Mouse (Mus musculus): ENCODE measurements around the gene Fstl1. TPM values are rescaled to one million over a fixed set of nuclear protein-coding genes. Genes with fewer than 3 reads are reported as not detected.

Fstl1 gene
- polyA plus RNA-seq, 1 experiment from 2014 or later = 420 TPM

- peaks cover 9% of the 10 kb centered on the region; the same call in 1 of the 2 replicates for H3K4me1 ChIP-seq (ENCODE audit: control insufficient read depth, insufficient read depth, low read length)
- peak; percentile 86 for ATAC-seq (replicated peaks; ENCODE audit: extremely low read depth, insufficient read depth, low FRiP score)
- WGBS = 36% methylated on average over 5 of the region's 5 CpGs
- no peak overlapping the region for H3K4me3 ChIP-seq (ENCODE audit: low read length)
- no peaks in the 10 kb centered on the region for H3K9me3 ChIP-seq (replicated peaks; ENCODE audit: control insufficient read depth, low read length)
- H3K27ac ChIP-seq (ENCODE audit: low read length) = peak overlapping the region; percentile 63
- H3K36me3 ChIP-seq (ENCODE audit: control insufficient read depth, insufficient read depth) = no peaks in the 10 kb centered on the region
- H3K27me3 ChIP-seq (ENCODE audit: control insufficient read depth, insufficient read depth, low read length) = no peaks in the 10 kb centered on the region
- no peak overlapping the region for H3K4me2 ChIP-seq (ENCODE audit: low read depth, low read length)
- H3K9ac ChIP-seq (ENCODE audit: low read length) = no peak overlapping the region
Observed at GRCm38 (mm10) chr16:37851366-37851765, 74.7 kb downstream of the Fstl1 start.

- ATAC-seq (replicated peaks; ENCODE audit: extremely low read depth, insufficient read depth, low FRiP score) = 0 out of 2 replicates have a peak, but pooled peaks have one; percentile 19
- Histone ChIP-seq H3K27ac (ENCODE audit: low read length) (no peak overlapping the region), H3K27me3 (ENCODE audit: control insufficient read depth, insufficient read depth, low read length) (no peaks in the 10 kb centered on the region), H3K4me2 (ENCODE audit: low read depth, low read length) (no peak overlapping the region), H3K9ac (ENCODE audit: low read length) (no peak overlapping the region), H3K4me3 (ENCODE audit: low read length) (no peak overlapping the region), H3K9me3 (replicated peaks; ENCODE audit: control insufficient read depth, low read length) (no peaks in the 10 kb centered on the region), H3K36me3 (ENCODE audit: control insufficient read depth, insufficient read depth) (no peaks in the 10 kb centered on the region), H3K4me1 (ENCODE audit: control insufficient read depth, insufficient read depth, low read length) (peaks cover 9% of the 10 kb centered on the region; the same call in 1 of the 2 replicates)
- 46% methylated on average over 9 of the region's 9 CpGs for WGBS
Observed at GRCm38 (mm10) chr16:37853279-37853678, 76.6 kb downstream of the Fstl1 start.

- Histone ChIP-seq H3K4me1 (ENCODE audit: control insufficient read depth, insufficient read depth, low read length) (peaks cover 9% of the 10 kb centered on the region; the same call in 1 of the 2 replicates), H3K4me3 (ENCODE audit: low read length) (no peak overlapping the region), H3K9me3 (replicated peaks; ENCODE audit: control insufficient read depth, low read length) (no peaks in the 10 kb centered on the region), H3K9ac (ENCODE audit: low read length) (no peak overlapping the region), H3K4me2 (ENCODE audit: low read depth, low read length) (no peak overlapping the region), H3K27ac (ENCODE audit: low read length) (no peak overlapping the region), H3K36me3 (ENCODE audit: control insufficient read depth, insufficient read depth) (no peaks in the 10 kb centered on the region), H3K27me3 (ENCODE audit: control insufficient read depth, insufficient read depth, low read length) (no peaks in the 10 kb centered on the region)
- no peak for ATAC-seq (replicated peaks; ENCODE audit: extremely low read depth, insufficient read depth, low FRiP score)
- 62% methylated on average over 14 of the region's 14 CpGs for WGBS
Observed at GRCm38 (mm10) chr16:37854054-37854453, 77.4 kb downstream of the Fstl1 start.

GRCm38 (mm10) chr16:37854593-37854992 is 77.9 kb downstream of the Fstl1 start:
- Histone ChIP-seq H3K27me3 (ENCODE audit: control insufficient read depth, insufficient read depth, low read length) (no peaks in the 10 kb centered on the region), H3K4me1 (ENCODE audit: control insufficient read depth, insufficient read depth, low read length) (peaks cover 13% of the 10 kb centered on the region), H3K9ac (ENCODE audit: low read length) (no peak overlapping the region), H3K4me2 (ENCODE audit: low read depth, low read length) (no peak overlapping the region), H3K36me3 (ENCODE audit: control insufficient read depth, insufficient read depth) (no peaks in the 10 kb centered on the region), H3K27ac (ENCODE audit: low read length) (no peak overlapping the region), H3K4me3 (ENCODE audit: low read length) (no peak overlapping the region), H3K9me3 (replicated peaks; ENCODE audit: control insufficient read depth, low read length) (no peaks in the 10 kb centered on the region)
- no peak for ATAC-seq (replicated peaks; ENCODE audit: extremely low read depth, insufficient read depth, low FRiP score)
- 31% methylated on average over 5 of the region's 5 CpGs for WGBS

GRCm38 (mm10) chr16:37855583-37855982 is 78.9 kb downstream of the Fstl1 start:
- H3K4me2 ChIP-seq (ENCODE audit: low read depth, low read length) = no peak overlapping the region
- H3K4me1 ChIP-seq (ENCODE audit: control insufficient read depth, insufficient read depth, low read length) = peaks cover 15% of the 10 kb centered on the region
- ATAC-seq (replicated peaks; ENCODE audit: extremely low read depth, insufficient read depth, low FRiP score) = no peak
- no peaks in the 10 kb centered on the region for H3K27me3 ChIP-seq (ENCODE audit: control insufficient read depth, insufficient read depth, low read length)
- no peaks in the 10 kb centered on the region for H3K9me3 ChIP-seq (replicated peaks; ENCODE audit: control insufficient read depth, low read length)
- H3K27ac ChIP-seq (ENCODE audit: low read length) = no peak overlapping the region
- no peaks in the 10 kb centered on the region for H3K36me3 ChIP-seq (ENCODE audit: control insufficient read depth, insufficient read depth)
- H3K4me3 ChIP-seq (ENCODE audit: low read length) = no peak overlapping the region
- WGBS = 49% methylated on average over 8 of the region's 8 CpGs
- no peak overlapping the region for H3K9ac ChIP-seq (ENCODE audit: low read length)

GRCm38 (mm10) chr16:37856327-37856726 is 79.7 kb downstream of the Fstl1 start:
- no peaks in the 10 kb centered on the region for H3K36me3 ChIP-seq (ENCODE audit: control insufficient read depth, insufficient read depth)
- no peak overlapping the region for H3K4me3 ChIP-seq (ENCODE audit: low read length)
- no peaks in the 10 kb centered on the region for H3K9me3 ChIP-seq (replicated peaks; ENCODE audit: control insufficient read depth, low read length)
- H3K4me2 ChIP-seq (ENCODE audit: low read depth, low read length) = no peak overlapping the region
- peaks cover 20% of the 10 kb centered on the region for H3K4me1 ChIP-seq (ENCODE audit: control insufficient read depth, insufficient read depth, low read length)
- no peaks in the 10 kb centered on the region for H3K27me3 ChIP-seq (ENCODE audit: control insufficient read depth, insufficient read depth, low read length)
- 56% methylated on average over 3 of the region's 3 CpGs for WGBS
- ATAC-seq (replicated peaks; ENCODE audit: extremely low read depth, insufficient read depth, low FRiP score) = no peak
- H3K9ac ChIP-seq (ENCODE audit: low read length) = no peak overlapping the region
- no peak overlapping the region for H3K27ac ChIP-seq (ENCODE audit: low read length)

GRCm38 (mm10) chr16:37857495-37857894 is 80.8 kb downstream of the Fstl1 start:
- no peaks in the 10 kb centered on the region for H3K27me3 ChIP-seq (ENCODE audit: control insufficient read depth, insufficient read depth, low read length)
- ATAC-seq (replicated peaks; ENCODE audit: extremely low read depth, insufficient read depth, low FRiP score) = no peak
- no peak overlapping the region for H3K4me2 ChIP-seq (ENCODE audit: low read depth, low read length)
- no peak overlapping the region for H3K27ac ChIP-seq (ENCODE audit: low read length)
- H3K4me3 ChIP-seq (ENCODE audit: low read length) = no peak overlapping the region
- no peaks in the 10 kb centered on the region for H3K9me3 ChIP-seq (replicated peaks; ENCODE audit: control insufficient read depth, low read length)
- 89% methylated on average over 8 of the region's 8 CpGs for WGBS
- no peaks in the 10 kb centered on the region for H3K36me3 ChIP-seq (ENCODE audit: control insufficient read depth, insufficient read depth)
- H3K9ac ChIP-seq (ENCODE audit: low read length) = no peak overlapping the region
- peaks cover 18% of the 10 kb centered on the region for H3K4me1 ChIP-seq (ENCODE audit: control insufficient read depth, insufficient read depth, low read length)

- Histone ChIP-seq H3K4me1 (ENCODE audit: control insufficient read depth, insufficient read depth, low read length) (peaks cover 15% of the 10 kb centered on the region), H3K4me3 (ENCODE audit: low read length) (no peak overlapping the region), H3K9me3 (replicated peaks; ENCODE audit: control insufficient read depth, low read length) (no peaks in the 10 kb centered on the region), H3K4me2 (ENCODE audit: low read depth, low read length) (no peak overlapping the region), H3K27ac (ENCODE audit: low read length) (no peak overlapping the region), H3K9ac (ENCODE audit: low read length) (no peak overlapping the region), H3K36me3 (ENCODE audit: control insufficient read depth, insufficient read depth) (no peaks in the 10 kb centered on the region), H3K27me3 (ENCODE audit: control insufficient read depth, insufficient read depth, low read length) (no peaks in the 10 kb centered on the region)
- ATAC-seq (replicated peaks; ENCODE audit: extremely low read depth, insufficient read depth, low FRiP score) = no peak
- WGBS = 61% methylated on average over 7 of the region's 7 CpGs
Observed at GRCm38 (mm10) chr16:37860213-37860612, 83.5 kb downstream of the Fstl1 start.

- ATAC-seq (replicated peaks; ENCODE audit: extremely low read depth, insufficient read depth, low FRiP score) = peak; percentile 55; the same call in 1 of the 2 replicates
- Histone ChIP-seq H3K4me2 (ENCODE audit: low read depth, low read length) (peak within 1 kb of the TSS; percentile 18; the same call in 1 of the 2 replicates), H3K4me1 (ENCODE audit: control insufficient read depth, insufficient read depth, low read length) (peaks cover 15% of the 10 kb centered on the region), H3K36me3 (ENCODE audit: control insufficient read depth, insufficient read depth) (no peaks in the 10 kb centered on the region), H3K4me3 (ENCODE audit: low read length) (no peak within 1 kb of the TSS), H3K27me3 (ENCODE audit: control insufficient read depth, insufficient read depth, low read length) (no peaks in the 10 kb centered on the region), H3K9ac (ENCODE audit: low read length) (no peak within 1 kb of the TSS), H3K9me3 (replicated peaks; ENCODE audit: control insufficient read depth, low read length) (no peaks in the 10 kb centered on the region), H3K27ac (ENCODE audit: low read length) (no peak within 1 kb of the TSS)
- WGBS = 49% methylated on average over 7 of the region's 7 CpGs
Observed at GRCm38 (mm10) chr16:37861029-37861428, 84.4 kb downstream of the Fstl1 start, which contains the start of gene Gm36028. TSS of gene Gm36028 (minus strand) at chr16:37861146.
